Mouse (Mus musculus): ENCODE measurements at regions not wholly inside any gene's neighbourhood (a gene's known extent, or its start where the extent isn't known, plus 50 kb on each side); places are given as distances from the start of the nearest gene placed in this dataset.

- DNase-seq: no peak
- intact Hi-C loops (cut with DNase I): no loop called here
These were observed 71.2 kb upstream of the Arsj start for GRCm38 (mm10) chr3:126292259-126292658.

DNA sequence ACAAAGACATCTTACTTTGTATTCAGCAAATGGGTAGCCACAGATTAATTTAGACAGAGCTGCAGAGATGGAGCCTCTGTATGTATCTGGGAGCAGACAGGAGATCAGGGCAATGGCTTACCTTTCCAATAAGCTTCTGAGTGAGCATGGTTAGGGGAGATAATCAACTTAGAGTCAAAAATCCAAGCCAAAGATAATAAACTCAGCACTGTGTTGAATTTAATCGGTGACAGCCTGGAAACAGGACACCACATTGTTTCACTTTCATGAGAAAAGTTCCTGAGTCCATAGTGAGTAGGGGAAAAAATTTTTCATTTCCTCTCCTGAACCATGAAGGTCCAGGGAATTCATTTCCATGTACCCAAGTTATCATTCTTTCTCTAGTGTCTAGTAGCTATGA is 70.7 kb upstream of the Arsj start:
- intact Hi-C loops (cut with DNase I): no loop called here

DNA sequence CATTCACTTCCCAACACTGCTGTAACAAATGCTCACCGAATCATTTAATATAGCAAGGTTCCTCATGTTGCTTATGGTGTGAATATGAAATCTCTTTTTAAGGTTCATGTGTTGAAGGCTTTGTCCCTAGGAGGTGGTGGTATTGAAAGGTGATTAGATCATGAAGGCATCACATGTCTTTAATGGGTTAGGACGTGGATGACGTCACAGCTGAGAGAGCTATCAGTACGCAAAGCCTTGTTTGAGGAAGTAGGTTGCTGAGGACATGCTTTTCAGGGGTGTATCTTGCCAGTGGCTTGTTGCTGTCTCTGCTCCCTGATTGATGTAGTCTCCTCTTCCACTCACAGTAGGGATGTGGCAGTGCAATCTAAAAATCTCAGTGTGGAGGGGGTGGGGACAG is 69.8 kb upstream of the Arsj start:
- intact Hi-C loops (cut with DNase I): no loop called here
- no peak for DNase-seq

More for the DNA sequence above, 70.7 kb upstream of the Arsj start:
- no peak for DNase-seq

GRCm38 (mm10) chr3:126295932-126296331 is 67.6 kb upstream of the Arsj start:
- DNase-seq: no peak
- intact Hi-C loops (cut with DNase I): no loop called here

DNA sequence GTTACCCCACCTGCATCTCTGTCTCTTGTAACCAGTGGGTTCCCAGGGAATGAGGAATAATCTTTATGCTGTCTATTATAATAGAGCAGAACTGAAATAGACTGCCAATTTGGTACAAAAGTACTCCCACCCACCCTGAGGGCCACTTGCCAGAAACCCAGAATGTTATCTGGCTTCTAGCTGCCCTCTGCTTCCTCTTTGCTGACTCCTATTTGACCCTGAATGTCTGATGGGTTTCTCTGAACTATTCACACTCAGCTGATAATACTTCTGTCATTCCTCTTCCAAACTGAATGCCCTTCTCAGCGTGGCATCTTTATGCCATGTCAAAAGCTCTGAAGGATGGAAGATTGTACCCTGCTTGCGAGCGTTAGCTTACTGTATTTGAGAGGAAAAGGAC is 64.2 kb upstream of the Arsj start:
- no peak for DNase-seq
- intact Hi-C loops (cut with DNase I): no loop called here

DNA sequence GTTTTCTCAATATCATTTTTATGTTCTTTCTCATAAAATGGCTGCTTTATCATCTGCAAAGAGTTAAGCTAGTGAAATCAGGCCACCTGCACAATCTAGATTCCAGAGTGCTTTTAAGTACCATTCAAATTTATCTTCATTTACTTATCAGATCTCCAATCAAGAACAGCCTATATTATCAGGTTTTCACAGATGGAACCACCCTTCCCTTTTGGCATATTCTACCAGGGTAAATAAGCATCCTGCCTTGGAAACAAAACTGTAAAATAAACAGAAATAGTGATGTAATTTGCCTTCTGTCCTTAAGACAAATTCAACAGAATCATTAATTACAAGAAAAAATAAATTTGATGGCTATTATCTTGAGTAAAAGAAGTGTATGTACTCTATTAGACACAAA is 55.2 kb upstream of the Arsj start:
- intact Hi-C loops (cut with DNase I): no loop called here
- no peak for DNase-seq

Data from left cerebral cortex, postnatal 4 days (tissue).